Mouse (Mus musculus): ENCODE measurements around the gene Lrrc25. TPM values are rescaled to one million over a fixed set of nuclear protein-coding genes. Genes with fewer than 3 reads are reported as not detected.
A peak's percentile ranks its signal among the peaks of the same experiment; 100 is the strongest.

Gene Lrrc25
- polyA plus RNA-seq, 1 experiment from 2014 or later, result 0.97 TPM

- H3K9ac ChIP-seq (ENCODE audit: low read depth, low read length), result no peak overlapping the region
- WGBS, result 18% methylated on average over 23 of the region's 24 CpGs
- H3K4me3 ChIP-seq (ENCODE audit: low read depth, low read length), result no peak overlapping the region
- H3K4me1 ChIP-seq (replicated peaks; ENCODE audit: control insufficient read depth, insufficient read depth, low read length), result no peaks in the 10 kb centered on the region; the same call in 1 of the 2 replicates
- no peak overlapping the region for H3K4me2 ChIP-seq (replicated peaks; ENCODE audit: low read depth, low read length)
- ATAC-seq (ENCODE audit: low FRiP score) (no peak), DNase-seq (ENCODE audit: low spot score) (no peak)
- no peaks in the 10 kb centered on the region for H3K36me3 ChIP-seq (ENCODE audit: control insufficient read depth, insufficient read depth, low read length)
- no peak overlapping the region for H3K27ac ChIP-seq (ENCODE audit: low read depth, low read length)
- no peaks in the 10 kb centered on the region for H3K9me3 ChIP-seq (ENCODE audit: control insufficient read depth, low read length)
- peaks cover 5% of the 10 kb centered on the region for H3K27me3 ChIP-seq (ENCODE audit: control insufficient read depth, insufficient read depth, low read length)
Measured at GRCm38 (mm10) chr8:70631436-70631835, 15.5 kb downstream of the Lrrc25 start.

GRCm38 (mm10) chr8:70632346-70632892 lies 16.5 kb downstream of the Lrrc25 start, which contains the start of gene Gdf15:
Gene Gdf15 (minus strand): TSS chr8:70632456.
- H3K4me2 ChIP-seq (replicated peaks; ENCODE audit: low read depth, low read length), result no peak within 1 kb of the TSS
- H3K27ac ChIP-seq (ENCODE audit: low read depth, low read length), result no peak within 1 kb of the TSS
- no peaks in the 10 kb centered on the region for H3K9me3 ChIP-seq (ENCODE audit: control insufficient read depth, low read length)
- 75% methylated on average over 6 of the region's 6 CpGs for WGBS
- no peaks in the 10 kb centered on the region; the same call in 1 of the 2 replicates for H3K4me1 ChIP-seq (replicated peaks; ENCODE audit: control insufficient read depth, insufficient read depth, low read length)
- H3K4me3 ChIP-seq (ENCODE audit: low read depth, low read length), result no peak within 1 kb of the TSS
- ATAC-seq (ENCODE audit: low FRiP score) (no peak), DNase-seq (ENCODE audit: low spot score) (no peak)
- H3K9ac ChIP-seq (ENCODE audit: low read depth, low read length), result no peak within 1 kb of the TSS
- H3K27me3 ChIP-seq (ENCODE audit: control insufficient read depth, insufficient read depth, low read length), result peaks cover 5% of the 10 kb centered on the region
- H3K36me3 ChIP-seq (ENCODE audit: control insufficient read depth, insufficient read depth, low read length), result no peaks in the 10 kb centered on the region

GRCm38 (mm10) chr8:70634066-70634465 lies 18.1 kb downstream of the Lrrc25 start:
- no peak overlapping the region for H3K9ac ChIP-seq (ENCODE audit: low read depth, low read length)
- no peaks in the 10 kb centered on the region; the same call in 1 of the 2 replicates for H3K4me1 ChIP-seq (replicated peaks; ENCODE audit: control insufficient read depth, insufficient read depth, low read length)

GRCm38 (mm10) chr8:70635527-70635926 lies 19.6 kb downstream of the Lrrc25 start:
- 77% methylated on average over 6 of the region's 6 CpGs for WGBS
- Histone ChIP-seq H3K9ac (ENCODE audit: low read depth, low read length) (0 out of 2 replicates have a peak overlapping the region, but pooled peaks have one; percentile 7), H3K27ac (ENCODE audit: low read depth, low read length) (no peak overlapping the region), H3K27me3 (ENCODE audit: control insufficient read depth, insufficient read depth, low read length) (peaks cover 5% of the 10 kb centered on the region), H3K4me1 (replicated peaks; ENCODE audit: control insufficient read depth, insufficient read depth, low read length) (no peaks in the 10 kb centered on the region), H3K36me3 (ENCODE audit: control insufficient read depth, insufficient read depth, low read length) (no peaks in the 10 kb centered on the region), H3K4me2 (replicated peaks; ENCODE audit: low read depth, low read length) (no peak overlapping the region), H3K4me3 (ENCODE audit: low read depth, low read length) (no peak overlapping the region), H3K9me3 (ENCODE audit: control insufficient read depth, low read length) (no peaks in the 10 kb centered on the region)
- DNase-seq (ENCODE audit: low spot score) (no peak), ATAC-seq (ENCODE audit: low FRiP score) (no peak)

More at GRCm38 (mm10) chr8:70634066-70634465, 18.1 kb downstream of the Lrrc25 start:
- ATAC-seq (ENCODE audit: low FRiP score), result no peak
- Histone ChIP-seq H3K4me2 (replicated peaks; ENCODE audit: low read depth, low read length) (no peak overlapping the region), H3K36me3 (ENCODE audit: control insufficient read depth, insufficient read depth, low read length) (no peaks in the 10 kb centered on the region), H3K4me3 (ENCODE audit: low read depth, low read length) (no peak overlapping the region), H3K27ac (ENCODE audit: low read depth, low read length) (no peak overlapping the region), H3K27me3 (ENCODE audit: control insufficient read depth, insufficient read depth, low read length) (peaks cover 5% of the 10 kb centered on the region), H3K9me3 (ENCODE audit: control insufficient read depth, low read length) (no peaks in the 10 kb centered on the region)
- DNase-seq (ENCODE audit: low spot score), result no peak
- 64% methylated on average over 6 of the region's 6 CpGs for WGBS

GRCm38 (mm10) chr8:70636838-70637237 lies 20.9 kb downstream of the Lrrc25 start:
- DNase-seq (ENCODE audit: low spot score) (no peak), ATAC-seq (ENCODE audit: low FRiP score) (no peak)
- no peak overlapping the region for H3K4me3 ChIP-seq (ENCODE audit: low read depth, low read length)
- H3K27ac ChIP-seq (ENCODE audit: low read depth, low read length), result no peak overlapping the region
- no peaks in the 10 kb centered on the region for H3K36me3 ChIP-seq (ENCODE audit: control insufficient read depth, insufficient read depth, low read length)
- no peak overlapping the region for H3K4me2 ChIP-seq (replicated peaks; ENCODE audit: low read depth, low read length)
- WGBS, result 62% methylated on average over 8 of the region's 8 CpGs
- no peaks in the 10 kb centered on the region; the same call in 1 of the 2 replicates for H3K27me3 ChIP-seq (ENCODE audit: control insufficient read depth, insufficient read depth, low read length)
- no peaks in the 10 kb centered on the region for H3K4me1 ChIP-seq (replicated peaks; ENCODE audit: control insufficient read depth, insufficient read depth, low read length)
- no peak overlapping the region for H3K9ac ChIP-seq (ENCODE audit: low read depth, low read length)
- no peaks in the 10 kb centered on the region for H3K9me3 ChIP-seq (ENCODE audit: control insufficient read depth, low read length)

- Histone ChIP-seq H3K36me3 (ENCODE audit: control insufficient read depth, insufficient read depth, low read length) (no peaks in the 10 kb centered on the region), H3K4me3 (ENCODE audit: low read depth, low read length) (no peak overlapping the region), H3K27me3 (ENCODE audit: control insufficient read depth, insufficient read depth, low read length) (no peaks in the 10 kb centered on the region), H3K4me1 (replicated peaks; ENCODE audit: control insufficient read depth, insufficient read depth, low read length) (no peaks in the 10 kb centered on the region), H3K9me3 (ENCODE audit: control insufficient read depth, low read length) (no peaks in the 10 kb centered on the region), H3K9ac (ENCODE audit: low read depth, low read length) (no peak overlapping the region), H3K4me2 (replicated peaks; ENCODE audit: low read depth, low read length) (no peak overlapping the region), H3K27ac (ENCODE audit: low read depth, low read length) (no peak overlapping the region)
- DNase-seq (ENCODE audit: low spot score) (no peak), ATAC-seq (ENCODE audit: low FRiP score) (no peak)
- 70% methylated on average over 9 of the region's 9 CpGs for WGBS
Measured at GRCm38 (mm10) chr8:70638752-70639151, 22.8 kb downstream of the Lrrc25 start.

- Histone ChIP-seq H3K27ac (ENCODE audit: low read depth, low read length) (no peak overlapping the region), H3K4me1 (replicated peaks; ENCODE audit: control insufficient read depth, insufficient read depth, low read length) (peaks cover 11% of the 10 kb centered on the region; the same call in 1 of the 2 replicates), H3K4me2 (replicated peaks; ENCODE audit: low read depth, low read length) (no peak overlapping the region), H3K4me3 (ENCODE audit: low read depth, low read length) (no peak overlapping the region), H3K27me3 (ENCODE audit: control insufficient read depth, insufficient read depth, low read length) (no peaks in the 10 kb centered on the region), H3K9ac (ENCODE audit: low read depth, low read length) (no peak overlapping the region), H3K9me3 (ENCODE audit: control insufficient read depth, low read length) (no peaks in the 10 kb centered on the region), H3K36me3 (ENCODE audit: control insufficient read depth, insufficient read depth, low read length) (no peaks in the 10 kb centered on the region)
- 77% methylated on average over 3 of the region's 3 CpGs for WGBS
- no peak for DNase-seq (ENCODE audit: low spot score)
- no peak for ATAC-seq (ENCODE audit: low FRiP score)
Measured at GRCm38 (mm10) chr8:70643019-70643418, 27.1 kb downstream of the Lrrc25 start.

- Histone ChIP-seq H3K36me3 (ENCODE audit: control insufficient read depth, insufficient read depth, low read length) (no peaks in the 10 kb centered on the region; the same call in 1 of the 2 replicates), H3K4me3 (ENCODE audit: low read depth, low read length) (no peak overlapping the region), H3K9me3 (ENCODE audit: control insufficient read depth, low read length) (no peaks in the 10 kb centered on the region), H3K4me2 (replicated peaks; ENCODE audit: low read depth, low read length) (no peak overlapping the region), H3K9ac (ENCODE audit: low read depth, low read length) (no peak overlapping the region), H3K4me1 (replicated peaks; ENCODE audit: control insufficient read depth, insufficient read depth, low read length) (peaks cover 11% of the 10 kb centered on the region; the same call in 1 of the 2 replicates), H3K27ac (ENCODE audit: low read depth, low read length) (no peak overlapping the region), H3K27me3 (ENCODE audit: control insufficient read depth, insufficient read depth, low read length) (no peaks in the 10 kb centered on the region)
- ATAC-seq (ENCODE audit: low FRiP score) (no peak), DNase-seq (ENCODE audit: low spot score) (no peak)
- whole genome bisulfite sequencing, result 73% methylated on average over 2 of the region's 2 CpGs
Measured at GRCm38 (mm10) chr8:70644065-70644464, 28.1 kb downstream of the Lrrc25 start.

Data from hindbrain, embryonic 11.5 days (tissue).